Mouse (Mus musculus): Measurements from ENCODE around the gene Psmc1. TPM values are rescaled to one million over a fixed set of nuclear protein-coding genes. Genes with fewer than 3 reads are reported as not detected.

The Psmc1 gene
- 202 and 209 TPM in 2 replicates for polyA plus RNA-seq (2021; fragmentation: Nextera tagmentation)
- long read RNA-seq, experiment 1, transcript Psmc1-201 (11 exons, 1,591 nt) = major isoform, 854 of 1,018 reads
- long read RNA-seq, experiment 1, partial matches to known transcripts = 114 of 1,018 reads
- long read RNA-seq, experiment 1, other reads (novel, unspliced or antisense) = 49 of 1,018 reads
- long read RNA-seq, experiment 2, transcript Psmc1-201 (11 exons, 1,591 nt) = major isoform, 116 of 858 reads
- long read RNA-seq, experiment 2, transcript Psmc1-202 (3 exons, 381 nt) = minor isoform, 9 of 858 reads
- long read RNA-seq, experiment 2, partial matches to known transcripts = 728 of 858 reads
- long read RNA-seq, experiment 2, other reads (novel, unspliced or antisense) = 5 of 858 reads

DNA sequence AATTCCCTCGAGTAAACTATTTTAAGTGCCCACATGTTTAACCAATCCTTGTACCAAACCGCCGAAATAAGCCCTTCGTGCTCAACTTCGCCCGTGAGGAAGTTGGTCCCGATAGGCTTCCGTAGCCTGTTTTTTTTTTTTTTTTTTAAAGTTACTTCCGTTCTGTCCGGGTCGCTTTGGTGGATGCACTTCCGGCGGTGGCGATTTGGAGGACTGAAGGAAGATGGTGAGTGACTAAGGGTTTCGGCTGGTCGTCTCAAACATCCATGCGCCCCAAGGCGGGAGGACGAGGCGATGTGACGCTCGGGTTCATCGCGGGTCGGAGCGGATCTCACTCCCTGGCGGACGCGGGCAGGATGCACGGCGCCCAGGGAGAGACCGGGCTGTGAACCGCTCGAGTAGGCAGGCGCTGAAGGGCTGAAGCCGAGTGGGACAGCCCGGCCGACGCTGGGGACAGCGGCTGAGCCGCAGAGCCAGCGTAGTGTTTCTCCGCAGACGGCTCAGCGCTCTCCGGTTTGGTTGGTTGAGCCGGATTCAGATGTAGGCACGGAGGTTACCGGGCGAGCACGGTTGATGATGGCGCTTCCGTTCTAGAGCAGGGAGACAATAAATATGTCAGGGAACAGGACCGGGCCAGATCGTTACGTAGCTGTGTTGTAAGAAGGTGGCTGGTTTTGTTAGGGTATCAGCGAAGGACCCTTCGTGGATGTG, at the start of gene Psmc1:
Psmc1 (plus strand) TSS at position 169 of the 711 bp plus-strand sequence.

GRCm38 (mm10) chr12:100159261-100159975, 49.5 kb downstream of the Psmc1 start, which contains the start of gene Nrde2:
Nrde2 (minus strand) TSS chr12:100159653.

Other genes starting within 250 kb of the Psmc1 start
- 0.31 and 0.45 TPM in 2 replicates for gene Efcab11, start 225.7 kb upstream of the Psmc1 start, polyA plus RNA-seq (2021; fragmentation: Nextera tagmentation)
- 16.2 and 19.5 TPM in 2 replicates for gene Tdp1, start 225.6 kb upstream of the Psmc1 start, polyA plus RNA-seq (2021; fragmentation: Nextera tagmentation)
- gene Kcnk13, start 145.7 kb upstream of the Psmc1 start, polyA plus RNA-seq (2021; fragmentation: Nextera tagmentation) = 5.6 and 8.7 TPM in 2 replicates
- 5.6 and 7.9 TPM in 2 replicates for gene Nrde2, start 49.5 kb downstream of the Psmc1 start, polyA plus RNA-seq (2021; fragmentation: Nextera tagmentation)
- 7,083 and 11,982 TPM in 2 replicates for gene Calm1, start 89.3 kb downstream of the Psmc1 start, polyA plus RNA-seq (2021; fragmentation: Nextera tagmentation)

Measured in left cerebral cortex, adult 6 months (tissue).